Mouse (Mus musculus) spleen, adult 2 months (tissue): ENCODE data around the gene Tspan1. TPM values are rescaled to one million over a fixed set of nuclear protein-coding genes. Genes with fewer than 3 reads are reported as not detected.

Experiments
- DNase-seq, 2 experiments: peaks; one replicate each; pipeline versions ENCODE4 v3.0.0 to v3.0.0-alpha.2; 2012 to 2021; ENCODE audit warnings: low spot score in 2 of 2, low read depth in 1 of 2
- H3K27ac ChIP-seq: fragments of 200-500 bp; 2 replicates; pipeline ENCODE4 v1.5.1; 2012; ENCODE audit warnings: low read length, inconsistent platforms; ENCODE audit not compliant: insufficient read depth
- H3K27me3 ChIP-seq: fragments of 200-500 bp; 2 replicates; pipeline ENCODE4 v1.6.1; 2012; ENCODE audit warnings: mild to moderate bottlenecking, moderate library complexity, low read length, inconsistent platforms; ENCODE audit not compliant: control insufficient read depth, insufficient read depth
- H3K36me3 ChIP-seq: fragments of 200-500 bp; 2 replicates; pipeline ENCODE4 v1.6.1; 2012; ENCODE audit warnings: mild to moderate bottlenecking, low read length, inconsistent platforms; ENCODE audit not compliant: control insufficient read depth, insufficient read depth
- H3K4me1 ChIP-seq: fragments of 200-500 bp; 2 replicates; pipeline ENCODE4 v1.6.1; 2011; ENCODE audit warnings: inconsistent platforms; ENCODE audit not compliant: control insufficient read depth, insufficient read depth, insufficient read length
- H3K4me3 ChIP-seq: fragments of 200-500 bp; 2 replicates; pipeline ENCODE4 v1.5.1; 2011; ENCODE audit warnings: mild to moderate bottlenecking, inconsistent platforms; ENCODE audit not compliant: insufficient read depth, insufficient read length; ENCODE audit errors: extremely low read depth
- CTCF ChIP-seq: fragments of 200-500 bp; IDR thresholded peaks from 2 replicates; pipeline ENCODE4 v1.5.1; 2011; ENCODE audit warnings: mild to moderate bottlenecking, inconsistent platforms; ENCODE audit not compliant: insufficient read depth, insufficient read length, insufficient replicate concordance; ENCODE audit errors: extremely low read depth
- POLR2A ChIP-seq: fragments of 200-500 bp; IDR thresholded peaks from 2 replicates; pipeline ENCODE4 v1.6.1; 2011; ENCODE audit warnings: low read depth, low read length, inconsistent platforms
- WGBS: fragments of 180-500 bp; shearing (Covaris S2); methylation state at CpG from one replicate; pipeline ENCODE4 v1.1.7; 2018; 5-methylcytosine and 5-hydroxymethylcytosine counted together
- polyA plus RNA-seq: library from polyadenylated mRNA; depleted of rRNA; stranded (reverse); fragments of >200 nt; gene quantifications from 2 replicates; pipeline ENCODE4 v1.2.3, GENCODE M21; 2012; rRNA removed

Tspan1 gene
- polyA plus RNA-seq, 1 experiment = not detected

DNA sequence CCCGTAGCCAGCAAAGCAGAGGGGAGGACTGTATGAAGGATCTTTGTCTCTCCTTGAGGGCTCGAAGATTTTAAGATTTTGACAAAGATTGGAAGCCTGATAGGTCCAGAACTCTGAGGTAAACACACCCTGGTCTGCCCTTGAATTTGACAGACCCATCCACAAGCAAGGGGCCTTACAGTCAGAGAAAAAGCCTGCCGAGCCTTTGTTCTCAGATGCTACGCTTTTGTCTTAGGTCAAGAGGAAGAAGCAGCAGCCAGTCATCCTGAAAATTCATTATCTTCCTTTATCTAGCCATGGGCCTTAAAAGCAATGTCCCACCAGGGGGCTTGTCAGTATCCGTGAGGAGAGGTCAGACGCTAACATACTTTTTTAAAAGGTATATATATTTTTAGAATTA, 39.4 kb downstream of the Tspan1 start:
- 90% methylated on average over 6 of the region's 6 CpGs for WGBS
- TF ChIP-seq CTCF (no peak), POLR2A (no peak)
- H3K27me3 ChIP-seq = no peaks in the 10 kb centered on the region
- H3K4me1 ChIP-seq = peaks cover 3% of the 10 kb centered on the region; the same call in 1 of the 2 replicates
- no peak for DNase-seq
- no peak overlapping the region for H3K27ac ChIP-seq
- H3K36me3 ChIP-seq = no peaks in the 10 kb centered on the region
- H3K4me3 ChIP-seq = no peak overlapping the region

DNA sequence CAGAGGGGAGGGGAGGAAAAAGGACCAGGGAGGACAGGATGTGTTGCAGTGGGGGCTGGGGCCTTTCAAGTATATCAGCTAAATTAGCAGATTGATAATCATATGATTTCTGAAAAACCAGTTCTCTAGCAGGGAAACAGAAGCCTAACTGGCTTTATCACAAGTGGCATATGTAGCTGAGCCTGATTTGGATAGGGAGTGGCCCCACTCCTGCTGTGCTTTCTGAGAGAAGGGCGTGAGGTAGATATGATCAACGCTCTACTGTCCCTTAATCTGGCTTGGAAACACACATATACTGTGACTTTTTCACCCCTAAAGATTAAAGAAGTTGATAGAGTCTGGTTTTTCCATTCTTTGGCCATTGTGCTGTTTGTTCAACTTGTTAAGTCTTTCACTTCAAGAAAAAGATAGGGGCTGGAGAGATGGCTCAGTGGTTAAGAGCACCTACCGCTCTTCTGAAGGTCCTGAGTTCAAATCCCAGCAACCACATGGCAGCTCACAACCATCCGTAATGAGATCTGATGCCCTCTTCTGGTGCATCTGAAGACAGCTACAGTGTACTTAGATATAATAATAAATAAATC, 41.5 kb downstream of the Tspan1 start:
- Histone ChIP-seq H3K36me3 (no peaks in the 10 kb centered on the region), H3K27me3 (no peaks in the 10 kb centered on the region), H3K4me3 (no peak overlapping the region), H3K4me1 (peaks cover 6% of the 10 kb centered on the region; the same call in 1 of the 2 replicates), H3K27ac (no peak overlapping the region)
- 87% methylated on average over 4 of the region's 4 CpGs for WGBS
- DNase-seq = no peak
- TF ChIP-seq CTCF (no peak), POLR2A (no peak)

DNA sequence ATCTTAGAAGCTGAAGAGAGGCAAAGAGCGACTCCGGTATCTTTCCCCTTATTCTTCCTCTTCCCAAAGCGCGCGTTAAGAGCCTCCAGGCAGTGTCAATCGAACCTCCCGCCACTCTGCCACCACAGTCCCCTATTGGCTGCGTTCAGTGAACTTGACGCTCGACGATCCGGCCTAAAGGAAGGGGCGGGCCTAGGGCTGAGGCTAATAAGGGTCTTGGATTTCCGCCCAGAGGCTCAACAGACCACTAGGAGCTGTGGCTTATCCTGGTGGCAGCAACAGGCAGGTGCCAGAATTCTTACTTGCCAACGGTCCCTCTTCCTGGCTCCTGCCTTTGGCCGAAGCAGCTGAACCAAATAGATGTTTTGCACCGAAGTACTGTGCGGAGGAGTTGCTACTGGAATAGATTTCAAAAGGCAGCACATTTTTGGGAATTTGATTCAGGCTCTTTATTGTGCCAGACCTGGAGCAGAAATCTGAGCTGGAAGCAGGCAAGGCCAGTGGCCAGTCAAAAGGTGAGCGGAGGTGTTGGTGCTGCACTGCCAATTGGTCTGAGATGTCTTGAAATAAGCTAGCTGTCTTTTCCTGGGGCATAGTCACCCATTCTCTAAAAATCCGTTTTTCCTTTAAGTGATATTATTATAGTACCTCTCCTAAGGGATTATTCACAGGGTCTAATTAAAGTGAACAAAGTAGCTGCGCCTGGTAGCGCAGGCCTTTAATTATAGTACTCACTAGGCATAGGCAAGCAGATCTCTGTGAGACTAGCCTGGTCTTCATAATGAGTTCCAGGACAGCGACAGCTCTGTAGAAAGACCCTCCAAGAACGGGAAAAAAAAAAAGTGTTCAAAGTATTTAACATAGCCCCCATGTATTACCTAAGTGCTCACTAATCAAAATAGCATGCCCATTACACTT, 43.5 kb downstream of the Tspan1 start, which contains the start of the genes Rad54l and Pomgnt1:
Rad54l (minus strand) TSS at position 89 of the 918 bp plus-strand sequence.
Pomgnt1 (plus strand) TSS at position 239 of the 918 bp plus-strand sequence.
- no peak within 1 kb of the TSS for H3K27ac ChIP-seq

DNA sequence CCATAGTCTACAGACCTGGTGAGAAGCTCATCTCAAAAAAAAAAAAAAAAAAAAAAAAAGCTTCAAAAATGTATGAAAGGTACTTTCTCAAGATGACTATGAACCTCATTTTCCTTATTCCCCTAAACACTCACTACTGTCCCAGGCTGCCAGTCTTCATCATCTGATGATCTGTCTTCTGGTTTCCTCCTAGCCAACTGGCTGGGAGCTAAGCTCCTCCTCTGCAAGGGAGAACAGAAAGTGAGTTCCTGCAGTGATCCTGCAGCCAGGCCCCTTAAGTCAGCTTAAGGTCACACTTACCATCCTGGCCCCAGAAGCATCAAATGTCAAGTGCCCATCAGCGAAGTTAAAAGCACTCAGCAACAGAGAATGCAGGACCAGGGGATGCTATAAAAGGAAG, 44.6 kb downstream of the Tspan1 start:
- 3% methylated on average over 1 of the region's 1 CpGs for WGBS
- H3K27me3 ChIP-seq = no peaks in the 10 kb centered on the region
- H3K36me3 ChIP-seq = no peaks in the 10 kb centered on the region
- no peak overlapping the region for H3K4me3 ChIP-seq
- no peak for DNase-seq
- H3K27ac ChIP-seq = no peak overlapping the region
- peaks cover 6% of the 10 kb centered on the region; the same call in 1 of the 2 replicates for H3K4me1 ChIP-seq
- TF ChIP-seq POLR2A (no peak), CTCF (no peak)

More for the DNA sequence above, 43.5 kb downstream of the Tspan1 start, which contains the start of the genes Rad54l and Pomgnt1:
- WGBS = 5% methylated on average over 24 of the region's 24 CpGs
- peaks cover 6% of the 10 kb centered on the region; the same call in 1 of the 2 replicates for H3K4me1 ChIP-seq
- TF ChIP-seq POLR2A = no peak
- peak; percentile 54 to 72 for DNase-seq
- no peaks in the 10 kb centered on the region for H3K36me3 ChIP-seq
- peak within 1 kb of the TSS; percentile 87 for H3K4me3 ChIP-seq
- H3K27me3 ChIP-seq = no peaks in the 10 kb centered on the region

Other genes with a start within 250 kb of the Tspan1 start
- gene Dmbx1, start 227.7 kb downstream of the Tspan1 start, polyA plus RNA-seq = not detected in 2 replicates
- 25.7 and 31.3 TPM in 2 replicates for gene Faah, start 149.7 kb downstream of the Tspan1 start, polyA plus RNA-seq
- gene Nsun4, start 113.7 kb downstream of the Tspan1 start, polyA plus RNA-seq = 8.2 and 9.3 TPM in 2 replicates
- 44.5 and 48.9 TPM in 2 replicates for gene Uqcrh, start 92.5 kb downstream of the Tspan1 start, polyA plus RNA-seq
- 22.4 and 35.3 TPM in 2 replicates for gene Lrrc41, start 92.3 kb downstream of the Tspan1 start, polyA plus RNA-seq
- 2.6 and 2.7 TPM in 2 replicates for gene Rad54l, start 43.9 kb downstream of the Tspan1 start, polyA plus RNA-seq
- 16.4 and 18.0 TPM in 2 replicates for gene Pomgnt1, start 43.8 kb downstream of the Tspan1 start, polyA plus RNA-seq
- 0.81 and 1.8 TPM in 2 replicates for gene Lurap1, start 16.3 kb downstream of the Tspan1 start, polyA plus RNA-seq
- not detected in 2 replicates for gene 1700042G07Rik, start 5.8 kb upstream of the Tspan1 start, polyA plus RNA-seq
- gene Gm49337, start 5.8 kb upstream of the Tspan1 start, polyA plus RNA-seq = not detected in 2 replicates
- 3.5 and 4.4 TPM in 2 replicates for gene Pik3r3, start 54.0 kb upstream of the Tspan1 start, polyA plus RNA-seq